Mouse (Mus musculus) frontal cortex, adult (tissue): ENCODE measurements around the gene Chchd10.

Experiments
- ATAC-seq: cut with Nextera tagmentation; 2 replicates; pipeline ENCODE4 v1.9.2; 2017; ENCODE audit warnings: mild to moderate bottlenecking, moderate library complexity, mixed read lengths; ENCODE audit not compliant: low TSS enrichment

Chchd10 gene

DNA sequence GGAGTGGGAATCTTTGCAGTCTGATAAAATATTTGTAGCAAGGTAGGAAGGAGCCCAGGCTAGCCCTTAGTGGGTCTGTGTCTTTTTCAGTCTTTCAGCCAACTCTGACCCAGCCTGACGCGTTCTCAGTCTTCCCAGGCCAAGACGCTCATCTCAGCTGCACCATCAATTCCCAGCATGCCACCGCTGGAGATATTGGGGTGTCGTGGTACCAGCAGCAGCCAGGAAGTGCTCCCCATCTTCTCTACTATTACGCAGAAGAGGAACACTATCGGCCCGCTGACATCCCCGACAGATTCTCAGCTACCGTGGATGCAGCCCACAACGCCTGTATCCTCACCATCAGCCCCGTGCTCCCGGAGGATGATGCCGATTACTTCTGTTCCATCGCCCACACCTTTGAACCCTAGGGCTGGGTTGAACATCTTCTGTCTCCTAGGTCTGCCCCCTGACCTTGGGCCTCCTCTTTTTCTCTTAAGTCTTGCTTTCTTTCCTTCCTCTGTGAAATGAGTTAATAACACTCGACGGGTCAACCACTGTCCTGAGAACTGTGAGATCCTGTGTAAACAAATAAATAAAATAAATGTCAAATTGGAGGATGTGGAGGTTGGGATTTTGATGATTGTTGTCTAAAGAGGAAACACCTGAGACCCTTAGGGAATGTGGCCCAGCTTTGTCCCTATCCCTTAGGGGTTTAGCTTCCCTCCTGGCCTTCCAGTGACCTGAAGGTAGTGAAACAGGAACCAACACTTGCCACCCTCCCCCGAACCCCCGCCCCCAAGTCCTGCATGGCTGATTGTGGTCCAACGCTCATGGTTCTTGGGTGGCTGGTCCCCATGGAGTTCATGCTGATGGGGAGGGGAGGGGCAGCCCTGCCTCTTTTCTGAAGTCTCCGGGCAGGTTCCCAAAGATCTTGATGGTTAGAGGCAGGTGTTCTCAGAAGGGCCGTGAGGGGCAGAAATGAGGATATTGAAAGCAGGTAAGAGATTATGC lies 16.4 kb downstream of the Chchd10 start:
- ATAC-seq = no peak

- peak; percentile 32; the same call in 1 of the 2 replicates for ATAC-seq
These were observed 17.9 kb downstream of the Chchd10 start for GRCm38 (mm10) chr10:75950791-75951210.

GRCm38 (mm10) chr10:75951424-75952050 lies 18.6 kb downstream of the Chchd10 start:
- ATAC-seq = peak; percentile 52; the same call in 1 of the 2 replicates

GRCm38 (mm10) chr10:75954381-75954811 lies 21.5 kb downstream of the Chchd10 start, which contains the start of gene Gm5134:
Gene Gm5134, plus strand, starts transcription at chr10:75954514.
- ATAC-seq = no peak

DNA sequence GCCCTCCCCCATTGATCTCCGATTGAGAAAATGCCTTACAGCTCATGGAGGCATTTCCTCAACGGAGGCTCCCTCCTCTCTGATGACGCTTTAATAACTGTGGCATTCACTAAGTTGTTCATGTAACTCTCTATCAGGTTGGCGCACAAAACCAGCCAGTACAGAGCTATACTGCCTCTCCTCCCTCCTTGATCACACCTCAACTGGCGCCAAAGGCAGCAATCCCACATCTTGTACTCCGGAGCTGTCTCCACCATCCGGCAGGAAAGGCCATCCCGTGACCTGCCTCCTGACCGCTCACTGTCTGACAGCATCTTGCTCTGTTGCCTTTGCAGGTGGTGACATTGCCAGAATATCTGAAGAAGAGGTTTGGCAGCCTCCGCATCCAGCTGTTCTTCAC lies 40.9 kb downstream of the Chchd10 start:
- no peak for ATAC-seq

DNA sequence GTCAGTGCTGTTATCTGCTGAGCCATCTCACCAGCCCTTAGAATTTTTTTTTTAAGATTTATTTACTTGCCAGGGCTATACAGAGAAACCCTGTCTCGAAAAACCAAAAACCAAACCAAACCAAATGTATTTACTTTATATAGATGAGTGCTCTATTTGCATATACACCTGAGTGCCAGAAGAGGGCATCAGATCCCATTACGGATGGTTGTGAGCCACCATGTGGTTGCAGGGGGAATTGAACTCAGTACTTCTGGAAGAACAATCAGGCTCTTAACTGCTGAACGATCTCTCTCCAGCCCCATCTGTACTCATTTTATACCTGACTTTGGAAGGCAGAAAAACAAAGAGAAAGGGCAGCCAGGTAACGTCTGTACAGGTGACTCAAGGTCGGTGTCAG lies 42.3 kb downstream of the Chchd10 start:
- ATAC-seq = no peak

DNA sequence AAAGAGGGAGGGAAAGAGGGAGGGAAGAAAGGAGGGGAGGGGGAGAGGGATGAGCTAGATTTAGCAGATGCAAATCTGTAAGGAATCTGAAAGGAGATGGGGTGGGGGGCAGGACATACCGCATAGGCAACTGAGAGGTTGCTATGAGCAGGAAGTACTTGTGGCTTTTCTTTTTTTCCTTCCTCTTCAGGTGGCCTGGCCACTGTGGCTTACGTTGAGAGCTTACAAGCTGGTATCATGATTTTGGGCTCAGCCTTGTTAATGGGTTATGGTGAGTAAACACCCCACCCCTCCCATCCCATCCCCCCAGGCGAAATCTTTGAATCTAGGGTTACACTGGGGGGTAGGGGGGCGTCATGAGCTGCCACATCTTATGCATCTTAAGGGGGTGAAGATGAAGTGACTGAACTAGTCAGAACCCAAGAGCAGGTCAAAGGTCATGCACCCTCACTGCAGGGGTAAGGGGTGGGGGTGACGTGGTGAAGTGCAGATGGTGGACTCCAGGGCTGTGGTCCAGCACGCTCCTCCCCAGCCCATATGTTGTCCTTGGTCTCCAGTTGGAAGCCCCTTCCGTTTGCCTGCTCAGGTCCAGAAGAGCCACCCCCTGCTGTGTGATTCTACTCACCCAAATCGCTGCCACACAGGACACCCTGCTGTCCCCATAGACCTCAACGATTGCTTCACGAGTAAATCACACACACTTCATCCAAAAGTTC lies 45.3 kb downstream of the Chchd10 start:
- ATAC-seq = no peak

GRCm38 (mm10) chr10:75978835-75979157 lies 45.9 kb downstream of the Chchd10 start:
- ATAC-seq = no peak

DNA sequence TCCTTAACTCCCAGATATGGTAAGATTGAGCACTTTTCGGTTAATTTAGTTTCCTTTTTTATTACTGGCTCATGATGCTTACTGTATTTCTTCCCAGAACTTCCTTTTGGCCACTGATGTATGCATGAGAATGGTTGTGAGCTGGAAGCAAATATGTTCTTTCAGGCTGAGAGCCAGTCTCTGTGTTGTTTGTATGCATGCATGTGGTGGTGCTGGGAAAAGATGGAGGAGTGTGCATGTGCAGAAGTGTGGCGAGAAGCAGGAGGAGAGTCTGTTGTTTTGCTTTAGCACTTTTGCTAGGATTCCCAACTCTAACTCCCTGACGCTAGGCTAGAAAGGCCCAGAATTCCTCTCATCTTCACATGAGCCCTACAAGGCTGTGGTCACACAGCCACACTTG lies 46.5 kb downstream of the Chchd10 start:
- ATAC-seq = no peak; the same call in 1 of the 2 replicates
